Mouse (Mus musculus) limb, embryonic 11.5 days (tissue): ENCODE data around the gene Tbc1d24. TPM values are rescaled to one million over a fixed set of nuclear protein-coding genes. Genes with fewer than 3 reads are reported as not detected.

Source experiments
- ATAC-seq: fragments of 200-750 bp; cut with Nextera tagmentation; 2 replicates; pipeline ENCODE4 v1.8.0; 2017; ENCODE audit warnings: low read depth; ENCODE audit not compliant: insufficient number of reproducible peaks, low FRiP score, low TSS enrichment
- DNase-seq: peaks from one replicate; pipeline ENCODE4 v3.0.0-alpha.2; 2015; ENCODE audit warnings: low spot score
- H3K27ac ChIP-seq: fragments of 300-500 bp; sonication (generic); replicated peaks from 2 replicates; pipeline ENCODE4 v1.5.1; 2014; ENCODE audit warnings: low read depth, mild to moderate bottlenecking, low read length
- H3K27me3 ChIP-seq: fragments of 300-500 bp; sonication (generic); 2 replicates; pipeline ENCODE4 v1.6.1; 2014; ENCODE audit warnings: mild to moderate bottlenecking, low read length, mixed read lengths; ENCODE audit not compliant: control insufficient read depth, insufficient read depth
- H3K36me3 ChIP-seq: fragments of 300-500 bp; sonication (generic); 2 replicates; pipeline ENCODE4 v1.6.1; 2014; ENCODE audit warnings: mild to moderate bottlenecking, low read length, moderate library complexity, mixed read lengths; ENCODE audit not compliant: control insufficient read depth, insufficient read depth
- H3K4me1 ChIP-seq: fragments of 300-500 bp; sonication (generic); 2 replicates; pipeline ENCODE4 v1.6.1; 2014; ENCODE audit warnings: low read length, mixed read lengths; ENCODE audit not compliant: control insufficient read depth, insufficient read depth
- H3K4me2 ChIP-seq: fragments of 300-500 bp; sonication (generic); 2 replicates; pipeline ENCODE4 v1.6.1; 2014; ENCODE audit warnings: low read depth, mild to moderate bottlenecking, moderate library complexity; ENCODE audit not compliant: severe bottlenecking
- H3K4me3 ChIP-seq: fragments of 300-500 bp; sonication (generic); 2 replicates; pipeline ENCODE4 v1.5.1; 2014; ENCODE audit warnings: low read depth, low read length
- H3K9ac ChIP-seq: fragments of 300-500 bp; sonication (generic); 2 replicates; pipeline ENCODE4 v1.6.1; 2014; ENCODE audit warnings: mild to moderate bottlenecking, low read length
- H3K9me3 ChIP-seq: fragments of 300-500 bp; sonication (generic); 2 replicates; pipeline ENCODE4 v1.6.1; 2016; ENCODE audit warnings: low read length; ENCODE audit not compliant: control insufficient read depth
- WGBS: fragments of 180-500 bp; shearing (Covaris S2); extraction: QIAGEN DNeasy Blood & Tissue Kit; methylation state at CpG from one replicate; pipeline ENCODE4 v1.1.7; 2014; 5-methylcytosine and 5-hydroxymethylcytosine counted together
- polyA plus RNA-seq: library from polyadenylated mRNA; unstranded; fragments of >200 nt; fragmentation: Nextera tagmentation; extraction: Ambion mirVana; gene quantifications from 2 replicates; pipeline ENCODE4 v1.2.1, GENCODE M21; 2014

Tbc1d24 gene
- polyA plus RNA-seq, 1 experiment from 2014 or later: 5.2 TPM

GRCm38 (mm10) chr17:24199741-24200140 lies 5.6 kb downstream of the Tbc1d24 start:
- Histone ChIP-seq H3K9me3 (no peaks in the 10 kb centered on the region), H3K9ac (no peak overlapping the region), H3K36me3 (no peaks in the 10 kb centered on the region), H3K4me2 (no peak overlapping the region), H3K4me3 (no peak overlapping the region), H3K27ac (no peak overlapping the region), H3K4me1 (peaks cover 9% of the 10 kb centered on the region), H3K27me3 (no peaks in the 10 kb centered on the region)
- no peak for ATAC-seq
- DNase-seq: no peak
- WGBS: 64% methylated on average over 4 of the region's 4 CpGs

GRCm38 (mm10) chr17:24199252-24199651 lies 6.1 kb downstream of the Tbc1d24 start:
- DNase-seq (no peak), ATAC-seq (no peak)
- Histone ChIP-seq H3K4me3 (no peak overlapping the region), H3K36me3 (no peaks in the 10 kb centered on the region), H3K27ac (no peak overlapping the region), H3K4me1 (peaks cover 4% of the 10 kb centered on the region; the same call in 1 of the 2 replicates), H3K9ac (no peak overlapping the region), H3K4me2 (no peak overlapping the region), H3K9me3 (no peaks in the 10 kb centered on the region), H3K27me3 (no peaks in the 10 kb centered on the region)
- 73% methylated on average over 4 of the region's 4 CpGs for WGBS

- Histone ChIP-seq H3K9ac (no peak overlapping the region), H3K4me1 (peaks cover 4% of the 10 kb centered on the region; the same call in 1 of the 2 replicates), H3K36me3 (no peaks in the 10 kb centered on the region), H3K9me3 (no peaks in the 10 kb centered on the region), H3K4me3 (no peak overlapping the region), H3K4me2 (no peak overlapping the region), H3K27me3 (no peaks in the 10 kb centered on the region), H3K27ac (no peak overlapping the region)
- 73% methylated on average over 15 of the region's 15 CpGs for WGBS
- ATAC-seq (no peak), DNase-seq (no peak)
These were observed 8.1 kb downstream of the Tbc1d24 start for GRCm38 (mm10) chr17:24197032-24197824.

- DNase-seq (no peak), ATAC-seq (no peak)
- Histone ChIP-seq H3K27me3 (no peaks in the 10 kb centered on the region), H3K27ac (no peak overlapping the region), H3K36me3 (no peaks in the 10 kb centered on the region), H3K9ac (no peak overlapping the region), H3K4me1 (peaks cover 4% of the 10 kb centered on the region; the same call in 1 of the 2 replicates), H3K4me2 (no peak overlapping the region), H3K9me3 (no peaks in the 10 kb centered on the region), H3K4me3 (no peak overlapping the region)
- WGBS: 77% methylated on average over 2 of the region's 2 CpGs
These were observed 10.0 kb downstream of the Tbc1d24 start for GRCm38 (mm10) chr17:24195349-24195748.

GRCm38 (mm10) chr17:24193769-24194168 lies 11.6 kb downstream of the Tbc1d24 start:
- no peaks in the 10 kb centered on the region for H3K9me3 ChIP-seq
- H3K36me3 ChIP-seq: no peaks in the 10 kb centered on the region
- no peak for ATAC-seq
- no peak for DNase-seq
- peaks cover 4% of the 10 kb centered on the region; the same call in 1 of the 2 replicates for H3K4me1 ChIP-seq
- H3K4me2 ChIP-seq: no peak overlapping the region
- no peaks in the 10 kb centered on the region for H3K27me3 ChIP-seq
- no peak overlapping the region for H3K9ac ChIP-seq
- H3K27ac ChIP-seq: no peak overlapping the region
- no peak overlapping the region for H3K4me3 ChIP-seq
- 84% methylated on average over 5 of the region's 5 CpGs for WGBS

- Histone ChIP-seq H3K27me3 (no peaks in the 10 kb centered on the region), H3K4me1 (peaks cover 4% of the 10 kb centered on the region; the same call in 1 of the 2 replicates), H3K9ac (no peak overlapping the region), H3K27ac (no peak overlapping the region), H3K9me3 (no peaks in the 10 kb centered on the region), H3K4me2 (no peak overlapping the region), H3K4me3 (no peak overlapping the region), H3K36me3 (no peaks in the 10 kb centered on the region)
- WGBS: 82% methylated on average over 8 of the region's 8 CpGs
- DNase-seq (no peak), ATAC-seq (no peak)
These were observed 12.1 kb downstream of the Tbc1d24 start for GRCm38 (mm10) chr17:24193268-24193667.

- Histone ChIP-seq H3K4me1 (peaks cover 4% of the 10 kb centered on the region; the same call in 1 of the 2 replicates), H3K4me2 (no peak overlapping the region), H3K36me3 (no peaks in the 10 kb centered on the region), H3K27me3 (no peaks in the 10 kb centered on the region), H3K9me3 (no peaks in the 10 kb centered on the region), H3K9ac (no peak overlapping the region), H3K4me3 (no peak overlapping the region), H3K27ac (no peak overlapping the region)
- DNase-seq (no peak), ATAC-seq (no peak)
- WGBS: 70% methylated on average over 8 of the region's 8 CpGs
These were observed 12.5 kb downstream of the Tbc1d24 start for GRCm38 (mm10) chr17:24192848-24193247.

GRCm38 (mm10) chr17:24191481-24191880 lies 13.9 kb downstream of the Tbc1d24 start:
- Histone ChIP-seq H3K27me3 (no peaks in the 10 kb centered on the region), H3K4me1 (peaks cover 4% of the 10 kb centered on the region; the same call in 1 of the 2 replicates), H3K4me2 (no peak overlapping the region), H3K27ac (no peak overlapping the region), H3K4me3 (no peak overlapping the region), H3K36me3 (no peaks in the 10 kb centered on the region), H3K9me3 (no peaks in the 10 kb centered on the region), H3K9ac (no peak overlapping the region)
- WGBS: 72% methylated on average over 4 of the region's 4 CpGs
- no peak for DNase-seq
- ATAC-seq: no peak
